ENCODE assay signal across 33 mouse cellular contexts in genomic region chr1:137991936-137992335, GRCm38 (mm10).
"Had no signal": no experiment of that assay in that cellular context is flagged by ENCODE, and none has a peak within 500 bp of the region (broad histone marks: within the 10 kb centered on the region; RNA-seq: fewer than 3 reads in every experiment).

No protein-coding gene starts in this region.

- H3K9me3 ChIP-seq: limb, embryonic 10.5 days; limb, embryonic 12.5 days; limb, embryonic 13.5 days; limb, embryonic 15.5 days; liver, embryonic 12.5 days; liver, embryonic 13.5 days; liver, embryonic 15.5 days; lung, embryonic 15.5 days; megakaryocyte, embryonic 14.5 days; midbrain, embryonic 10.5 days; midbrain, embryonic 12.5 days; midbrain, embryonic 13.5 days; midbrain, embryonic 15.5 days; neural tube, embryonic 12.5 days; neural tube, embryonic 13.5 days had no signal

- H3K4me2 ChIP-seq: limb, embryonic 12.5 days; limb, embryonic 13.5 days; limb, embryonic 15.5 days; liver, embryonic 11.5 days; liver, embryonic 12.5 days; liver, embryonic 13.5 days; liver, embryonic 15.5 days; lung, embryonic 14.5 days; lung, embryonic 15.5 days; midbrain, embryonic 11.5 days; midbrain, embryonic 12.5 days; midbrain, embryonic 13.5 days; midbrain, embryonic 15.5 days; neural tube, embryonic 12.5 days; neural tube, embryonic 13.5 days had no signal

- H3K4me3 ChIP-seq: limb, embryonic 10.5 days; limb, embryonic 12.5 days; limb, embryonic 13.5 days; limb, embryonic 15.5 days; liver, embryonic 12.5 days; liver, embryonic 13.5 days; liver, embryonic 15.5 days; lung, embryonic 15.5 days; megakaryocyte, embryonic 14.5 days; midbrain, embryonic 10.5 days; midbrain, embryonic 12.5 days; midbrain, embryonic 13.5 days; midbrain, embryonic 15.5 days; myocyte; neural tube, embryonic 12.5 days; neural tube, embryonic 13.5 days had no signal

- H3K36me3 ChIP-seq: limb, embryonic 10.5 days; limb, embryonic 12.5 days; limb, embryonic 15.5 days; liver, embryonic 12.5 days; liver, embryonic 13.5 days; liver, embryonic 15.5 days; lung, embryonic 15.5 days; midbrain, embryonic 10.5 days; midbrain, embryonic 12.5 days; midbrain, embryonic 13.5 days; midbrain, embryonic 15.5 days; neural tube, embryonic 12.5 days; neural tube, embryonic 13.5 days had no signal

- ATAC-seq: liver, embryonic 12.5 days; liver, postnatal 0 days; lung, postnatal 0 days; midbrain, embryonic 13.5 days; midbrain, embryonic 15.5 days; midbrain, embryonic 16.5 days had no signal

- H3K9ac ChIP-seq: limb, embryonic 12.5 days; limb, embryonic 13.5 days; limb, embryonic 15.5 days; liver, embryonic 12.5 days; liver, embryonic 13.5 days; liver, embryonic 14.5 days; liver, embryonic 15.5 days; liver, postnatal 0 days; lung, embryonic 14.5 days; lung, embryonic 15.5 days; midbrain, embryonic 12.5 days; midbrain, embryonic 13.5 days; midbrain, embryonic 15.5 days; neural tube, embryonic 12.5 days; neural tube, embryonic 13.5 days had no signal

- H3K27ac ChIP-seq: limb, embryonic 10.5 days; limb, embryonic 12.5 days; limb, embryonic 13.5 days; limb, embryonic 15.5 days; liver, embryonic 12.5 days; liver, embryonic 13.5 days; liver, embryonic 14.5 days; liver, embryonic 15.5 days; lung, embryonic 15.5 days; macrophage; midbrain, embryonic 10.5 days; midbrain, embryonic 12.5 days; midbrain, embryonic 13.5 days; midbrain, embryonic 15.5 days; neural tube, embryonic 12.5 days; neural tube, embryonic 13.5 days had no signal

- DNase-seq: left cerebral cortex, postnatal 4 days; liver; liver, embryonic 13.5 days; liver, postnatal 0 days; lung, adult 18-20 months; lung, adult 2 months; lung, embryonic 14.5 days; lung, postnatal 10 days; lung, postnatal 14 days; lung, postnatal 36 days; lung, postnatal 4 days; midbrain, embryonic 14.5 days had no signal

- H3K27me3 ChIP-seq: limb, embryonic 12.5 days; limb, embryonic 13.5 days; limb, embryonic 15.5 days; liver, embryonic 12.5 days; liver, embryonic 13.5 days; liver, embryonic 15.5 days; lung, embryonic 15.5 days; midbrain, embryonic 12.5 days; midbrain, embryonic 13.5 days; midbrain, embryonic 15.5 days; neural tube, embryonic 12.5 days; neural tube, embryonic 13.5 days had no signal

- H3K4me1 ChIP-seq: limb, embryonic 10.5 days; limb, embryonic 12.5 days; limb, embryonic 15.5 days; liver, embryonic 12.5 days; liver, embryonic 13.5 days; liver, embryonic 15.5 days; lung, embryonic 15.5 days; megakaryocyte, embryonic 14.5 days; midbrain, embryonic 12.5 days; midbrain, embryonic 13.5 days; midbrain, embryonic 15.5 days; neural tube, embryonic 12.5 days; neural tube, embryonic 13.5 days had no signal
